ENCODE assay signal across 17 mouse cellular contexts in the genomic region with DNA sequence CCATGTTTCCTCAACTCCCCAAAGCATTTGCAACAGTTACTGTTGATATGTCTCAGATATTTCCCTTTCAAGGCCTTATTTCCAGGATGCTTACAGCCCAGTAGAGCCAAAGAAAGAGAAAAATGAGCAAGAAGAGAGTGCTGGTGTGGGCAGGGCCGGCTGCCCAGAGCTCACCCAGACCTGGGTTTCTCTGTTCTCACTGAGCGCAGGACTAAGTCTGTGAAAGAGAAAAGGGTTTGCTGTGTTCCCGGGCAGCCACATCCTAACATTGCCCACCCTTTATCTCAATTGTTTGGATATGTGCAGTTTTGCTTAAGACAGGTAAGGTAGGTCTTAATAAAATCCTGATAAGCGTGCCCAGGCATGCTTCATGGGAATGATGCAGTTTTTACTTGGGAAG.
"Had no signal": no experiment of that assay in that cellular context is flagged by ENCODE, and none has a peak within 500 bp of the region (broad histone marks: within the 10 kb centered on the region; RNA-seq: fewer than 3 reads in every experiment).

No protein-coding gene starts in this region.

- H3K9me3 ChIP-seq: liver, embryonic 15.5 days; lung, embryonic 15.5 days; megakaryocyte, embryonic 14.5 days; midbrain, embryonic 13.5 days; midbrain, embryonic 15.5 days; neural tube, embryonic 12.5 days; stomach, embryonic 15.5 days had no signal

- DNase-seq: liver, postnatal 0 days; lung, adult 2 months; lung, postnatal 14 days; lung, postnatal 36 days; right cerebral cortex, postnatal 14 days; thymus, adult 2 months; thymus, postnatal 14 days; thymus, postnatal 36 days had no signal

- H3K36me3 ChIP-seq: lung, embryonic 15.5 days; midbrain, embryonic 13.5 days; midbrain, embryonic 15.5 days; neural tube, embryonic 12.5 days; stomach, embryonic 15.5 days had no signal

- H3K27me3 ChIP-seq: liver, embryonic 15.5 days; lung, embryonic 15.5 days; megakaryocyte, embryonic 14.5 days; midbrain, embryonic 15.5 days; neural tube, embryonic 12.5 days; stomach, embryonic 15.5 days had no signal

- H3K27ac ChIP-seq: liver, embryonic 15.5 days; lung, embryonic 15.5 days; macrophage; midbrain, embryonic 13.5 days; midbrain, embryonic 15.5 days; neural tube, embryonic 12.5 days; stomach, embryonic 15.5 days had no signal

- H3K9ac ChIP-seq: liver, embryonic 15.5 days; liver, postnatal 0 days; lung, embryonic 15.5 days; midbrain, embryonic 13.5 days; midbrain, embryonic 15.5 days; neural tube, embryonic 12.5 days; stomach, embryonic 15.5 days had no signal

- ATAC-seq: liver, postnatal 0 days; lung, postnatal 0 days; midbrain, embryonic 13.5 days had no signal

- H3K4me3 ChIP-seq: liver, embryonic 15.5 days; lung, embryonic 15.5 days; megakaryocyte, embryonic 14.5 days; midbrain, embryonic 13.5 days; midbrain, embryonic 15.5 days; neural tube, embryonic 12.5 days; stomach, embryonic 15.5 days had no signal

- H3K4me2 ChIP-seq: liver, embryonic 15.5 days; lung, embryonic 15.5 days; midbrain, embryonic 13.5 days; midbrain, embryonic 15.5 days; neural tube, embryonic 12.5 days; stomach, embryonic 15.5 days had no signal

- H3K4me1 ChIP-seq: liver, embryonic 15.5 days; lung, embryonic 15.5 days; stomach, embryonic 15.5 days had no signal
